Mouse (Mus musculus) yolk sac, embryonic 10.5 days (tissue): Measurements from ENCODE around the gene Sh3pxd2a.

Experiments
- DNase-seq: peaks from one replicate; pipeline ENCODE4 v3.0.0-alpha.2; 2017; ENCODE audit warnings: low spot score

Gene Sh3pxd2a

DNA sequence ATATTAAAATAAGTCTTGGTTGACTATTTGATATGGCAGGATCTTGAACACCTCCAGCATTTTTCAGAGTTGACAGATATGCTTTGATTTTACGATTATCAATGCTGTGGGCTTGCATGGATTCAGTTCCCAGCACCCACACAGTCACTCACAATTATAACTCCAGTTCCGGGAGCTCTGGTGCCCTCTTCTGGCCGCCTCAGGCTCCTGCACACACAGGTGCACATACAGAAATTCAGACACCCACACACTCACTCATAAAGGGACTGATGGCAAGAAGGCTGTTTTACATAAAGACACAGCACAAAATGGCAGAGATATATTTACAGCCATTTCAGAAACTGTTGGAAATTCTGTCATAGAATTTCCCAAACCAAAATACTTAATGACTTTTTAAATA lies 25.0 kb upstream of the Sh3pxd2a start:
- DNase-seq: no peak

DNA sequence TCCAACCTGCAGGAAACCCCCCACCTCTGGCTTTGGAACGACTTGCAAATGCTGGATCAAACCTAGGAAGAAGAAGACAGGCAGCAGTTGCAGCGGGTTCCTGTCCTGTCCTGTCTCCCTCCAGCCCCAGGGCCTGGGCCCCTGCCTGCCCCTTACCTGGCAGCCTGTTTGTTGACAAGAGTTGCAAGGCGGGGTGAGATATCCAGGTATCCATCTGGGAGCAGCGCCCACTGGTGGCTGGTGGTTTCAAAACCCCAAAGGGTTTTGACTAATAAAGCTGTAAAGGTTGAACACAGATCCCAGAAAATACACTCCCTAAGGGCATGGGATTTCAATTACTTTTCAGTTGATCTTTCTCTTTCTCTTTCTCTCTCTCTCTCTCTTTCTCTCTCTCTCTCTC lies 24.0 kb upstream of the Sh3pxd2a start:
- no peak for DNase-seq

DNA sequence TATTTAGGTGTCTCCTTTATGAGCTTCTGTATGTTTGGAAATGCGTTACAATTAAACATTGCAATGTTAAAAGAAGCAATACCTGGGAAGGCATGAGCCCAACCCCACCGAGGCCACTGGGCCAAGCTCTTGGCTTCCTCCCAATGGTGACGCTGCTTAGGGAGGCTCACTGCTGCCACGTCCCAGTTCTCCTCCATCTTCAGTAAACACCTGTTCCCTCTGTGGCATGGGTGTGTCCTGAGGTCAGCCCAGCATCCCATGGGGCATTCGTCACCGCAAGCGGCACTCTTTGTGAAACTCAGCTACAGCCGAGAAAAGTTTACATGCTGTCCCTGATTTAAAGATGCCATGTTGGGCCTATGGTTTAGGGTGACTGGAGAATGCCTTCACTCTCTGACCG lies 23.4 kb upstream of the Sh3pxd2a start:
- no peak for DNase-seq

DNA sequence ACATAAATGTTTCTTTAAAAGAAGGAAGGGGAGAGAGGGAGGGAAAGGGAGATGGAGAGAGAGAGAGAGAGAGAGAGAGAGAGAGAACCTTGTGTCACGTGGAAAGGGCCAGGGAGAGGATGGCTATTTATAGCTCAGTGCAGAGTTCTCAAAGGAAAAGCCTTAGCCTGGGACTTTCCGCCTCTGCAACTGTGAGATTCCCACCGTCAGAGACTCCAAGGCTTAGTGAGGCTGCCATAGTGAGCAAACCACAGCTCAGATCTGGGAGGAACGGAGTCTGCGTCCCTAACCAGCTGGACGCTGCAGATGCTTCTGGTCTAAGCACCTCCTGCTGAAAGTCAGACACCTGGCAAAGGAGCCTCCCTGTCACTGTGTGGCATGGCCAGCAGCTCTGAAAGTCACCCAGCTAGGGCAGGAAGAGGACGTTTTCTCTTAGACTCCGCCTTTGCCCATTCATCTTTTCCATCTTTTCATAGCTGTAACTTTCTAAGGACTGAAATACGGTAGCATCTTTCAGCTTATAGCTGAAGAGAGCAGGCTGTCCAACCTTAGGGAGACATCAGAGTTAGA lies 21.9 kb upstream of the Sh3pxd2a start:
- peak; percentile 53 for DNase-seq

DNA sequence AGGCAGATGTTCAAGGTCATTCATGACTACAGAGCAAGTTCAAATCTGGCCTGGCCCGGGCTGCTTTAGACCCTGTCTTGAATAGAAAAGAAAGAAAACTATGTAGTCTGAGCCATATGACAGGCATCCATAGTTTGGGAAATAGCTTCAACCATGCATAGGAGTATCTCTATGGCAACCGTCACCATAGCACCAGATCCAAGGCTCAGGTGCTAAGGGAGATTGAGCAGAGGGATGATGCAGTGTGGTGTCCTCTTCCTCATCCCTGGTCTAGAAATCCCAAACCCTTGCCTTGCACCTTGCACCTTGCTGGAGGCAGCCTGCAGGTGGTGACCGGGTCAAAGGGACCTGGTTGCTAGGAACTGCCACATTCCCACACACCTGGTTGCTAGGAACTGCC lies 19.9 kb upstream of the Sh3pxd2a start:
- DNase-seq: no peak

DNA sequence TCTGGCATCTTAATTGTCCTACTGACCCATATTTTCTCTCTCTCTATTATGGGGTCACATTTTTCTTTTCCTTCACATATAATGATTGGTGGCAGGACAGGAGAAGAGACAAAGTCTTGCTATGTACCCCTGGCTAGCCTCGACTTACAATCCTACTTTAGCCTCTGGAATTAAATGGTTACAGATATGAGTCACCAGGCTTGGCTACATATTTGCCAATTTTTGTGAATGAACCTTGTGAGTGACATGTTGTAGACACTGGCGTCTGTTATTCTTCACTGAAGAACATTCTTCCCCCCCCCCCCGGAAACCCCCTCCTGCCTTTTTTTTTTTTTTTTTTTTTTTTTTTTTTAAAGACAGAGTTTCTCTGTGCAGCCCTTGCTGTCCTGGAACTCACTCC lies 19.1 kb upstream of the Sh3pxd2a start:
- DNase-seq: no peak

DNA sequence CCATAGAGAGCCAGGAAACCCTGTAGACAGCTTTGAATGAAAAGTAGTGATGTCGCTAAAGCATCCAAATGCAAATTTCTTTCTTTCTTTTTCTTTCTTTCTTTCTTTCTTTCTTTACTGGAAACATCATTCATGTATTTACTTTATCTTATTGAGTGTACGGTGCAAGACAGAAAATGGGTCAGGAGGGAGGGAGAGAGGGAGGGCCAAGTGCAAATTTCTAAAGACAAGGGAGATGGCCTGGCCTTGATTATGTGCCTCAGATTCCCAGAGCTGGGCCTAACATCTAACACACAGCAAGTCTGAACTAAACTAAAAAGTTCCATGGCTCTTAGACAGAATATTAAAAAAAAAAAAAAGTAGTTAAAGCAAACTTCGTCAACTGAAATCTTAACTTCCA lies 9.3 kb upstream of the Sh3pxd2a start:
- DNase-seq: no peak

DNA sequence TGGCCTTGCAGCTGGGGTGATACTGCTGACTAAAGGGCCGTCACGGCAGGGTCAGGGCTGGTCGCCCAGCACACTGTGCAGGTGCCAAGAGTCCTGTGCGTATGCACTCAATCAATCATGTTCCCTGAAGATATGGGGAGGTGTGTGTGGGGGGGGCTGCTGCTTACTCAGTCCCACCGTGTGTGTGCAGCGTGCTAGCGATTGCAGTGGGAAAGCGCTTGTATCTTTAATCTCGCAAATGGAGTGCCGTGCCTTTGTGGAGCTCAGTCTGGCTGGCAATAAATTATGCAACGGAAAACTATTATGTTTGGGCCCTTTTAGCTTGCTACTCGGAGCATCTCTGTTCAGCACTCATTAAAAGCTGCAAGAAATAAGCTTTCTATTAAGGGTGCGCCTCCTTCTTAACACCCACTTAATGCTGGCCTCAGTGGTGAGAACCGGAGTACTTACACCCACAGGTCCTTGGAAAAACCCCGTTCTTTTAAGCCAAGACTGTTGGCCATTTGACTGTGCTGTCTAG lies 8.7 kb upstream of the Sh3pxd2a start:
- DNase-seq: no peak

DNA sequence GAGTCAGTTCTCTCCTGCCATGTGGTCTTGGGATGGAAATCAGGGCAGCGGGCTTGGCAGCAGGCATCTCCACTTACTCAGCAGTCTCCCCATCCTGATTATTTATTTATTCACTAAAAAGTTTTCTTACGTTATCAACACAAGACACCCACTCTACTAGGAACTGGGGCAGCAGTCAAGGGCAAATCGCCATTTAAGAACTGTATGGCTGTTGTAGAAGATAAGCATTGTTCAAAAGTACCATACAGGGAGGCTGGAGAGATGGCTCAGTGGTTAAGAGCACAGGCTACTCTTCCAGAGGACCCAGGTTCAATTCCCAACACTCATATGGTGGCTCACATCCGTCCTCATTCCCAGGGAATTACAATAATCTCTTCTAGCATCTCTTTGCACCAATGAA lies 7.6 kb upstream of the Sh3pxd2a start:
- no peak for DNase-seq

DNA sequence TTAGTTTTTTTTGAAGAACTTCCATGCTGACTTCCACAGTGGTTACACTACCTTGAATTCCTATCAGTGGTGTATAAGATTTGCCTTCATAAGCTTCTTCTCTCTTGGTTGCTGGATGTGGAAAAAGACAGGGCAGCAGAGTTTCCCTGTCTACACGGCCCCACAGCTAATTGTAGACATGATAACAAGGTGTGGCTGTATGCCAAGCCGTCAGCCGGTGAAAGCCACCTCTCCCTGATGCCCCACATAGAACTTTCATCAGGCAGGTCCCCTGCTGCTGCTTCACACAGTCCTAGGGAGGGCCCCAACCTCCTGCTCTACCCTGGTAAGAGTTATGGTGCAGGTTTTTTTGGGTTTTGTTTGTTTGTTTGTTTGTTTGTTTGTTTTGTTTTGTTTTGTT lies 4.5 kb upstream of the Sh3pxd2a start:
- no peak for DNase-seq

DNA sequence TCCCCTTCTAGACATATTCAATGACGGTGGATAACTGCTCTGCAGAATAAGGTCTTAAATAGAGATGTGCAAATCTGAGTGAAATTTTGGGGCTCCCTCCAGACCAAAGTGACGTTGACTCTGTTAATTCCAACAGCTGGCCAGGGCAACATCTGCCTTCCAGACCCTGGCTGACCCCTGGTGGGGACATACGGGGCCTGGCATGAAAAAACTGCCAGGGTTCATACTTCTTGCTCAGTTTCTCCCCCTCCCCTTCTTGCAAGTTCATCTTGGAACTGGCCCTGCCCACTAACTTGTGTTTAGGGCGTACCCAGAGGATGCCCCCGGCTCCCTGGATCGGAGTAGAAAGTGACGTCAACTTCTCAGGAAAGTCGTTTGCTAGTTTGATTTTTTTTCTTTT lies 2.6 kb upstream of the Sh3pxd2a start:
- DNase-seq: no peak

DNA sequence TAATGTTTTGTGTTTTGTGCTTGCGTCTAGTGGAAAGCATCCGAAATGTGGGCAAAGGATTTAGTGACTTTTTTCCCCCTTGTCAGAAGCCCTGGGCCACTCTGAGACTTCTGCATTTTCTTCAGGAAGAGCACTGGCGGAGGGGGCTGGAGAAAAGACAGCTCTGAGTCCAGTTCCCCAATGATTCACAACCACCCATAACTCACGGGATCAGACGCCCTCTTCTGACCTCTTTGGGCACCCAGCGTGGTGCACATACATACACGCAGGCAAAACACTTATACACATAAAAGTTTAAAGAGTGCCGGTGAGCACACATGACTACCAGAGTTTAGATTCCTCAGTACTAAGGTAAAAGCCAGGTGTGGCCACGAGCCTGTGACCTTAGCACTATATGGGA lies 1.3 kb upstream of the Sh3pxd2a start:
- DNase-seq: no peak

DNA sequence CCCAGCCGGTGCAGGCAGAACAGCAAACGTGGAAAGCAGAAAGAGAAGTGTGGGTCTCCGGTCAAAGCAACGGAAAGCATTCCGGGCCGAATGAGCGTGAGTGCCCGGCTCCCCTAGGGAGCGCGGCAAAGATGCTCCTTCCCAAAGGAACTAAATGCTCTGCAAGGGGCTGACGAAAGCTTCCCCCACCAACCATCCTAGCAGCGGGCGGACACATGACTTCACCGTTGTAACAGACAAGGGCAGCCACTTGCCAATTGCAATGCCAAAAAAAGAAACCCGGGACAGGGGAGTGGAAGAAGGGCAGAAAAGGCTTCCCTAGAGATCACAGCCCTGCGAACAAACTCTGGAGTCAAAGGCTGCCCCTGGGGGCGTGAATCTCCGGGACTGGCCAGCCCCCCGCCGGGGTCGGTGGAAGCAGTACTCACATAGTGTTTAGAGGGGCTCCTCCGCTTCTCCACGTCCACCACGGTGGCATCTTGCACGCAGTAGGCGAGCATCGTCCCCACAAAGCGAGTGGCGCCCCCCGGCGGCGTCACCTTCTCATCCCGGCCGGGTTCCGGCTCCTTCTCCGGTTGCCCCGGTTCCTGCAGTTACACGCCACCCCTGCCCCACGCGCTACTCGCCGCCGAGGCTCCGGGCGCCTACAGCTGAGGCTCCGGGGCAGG lies 431 bp downstream of the Sh3pxd2a start:
- peak; percentile 84 for DNase-seq

DNA sequence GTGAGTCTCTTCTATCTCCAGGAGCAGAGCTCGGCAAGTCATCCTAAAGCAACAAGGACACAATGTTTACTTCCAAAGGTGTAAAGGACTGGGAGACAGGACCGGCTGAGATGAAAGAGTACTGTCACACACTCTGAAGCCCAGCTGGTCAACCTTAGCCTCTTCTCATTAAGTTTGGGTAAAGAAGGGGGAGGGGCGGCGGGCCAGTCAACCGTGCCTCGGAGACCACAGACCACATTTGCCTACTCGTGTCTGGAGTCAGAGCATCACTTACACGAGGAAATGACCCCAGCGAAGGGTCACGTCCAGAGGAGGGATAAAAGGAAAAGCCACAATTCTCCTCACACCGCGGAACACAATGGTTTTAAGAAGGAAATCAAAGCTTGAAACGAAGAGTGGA lies 995 bp downstream of the Sh3pxd2a start:
- no peak for DNase-seq

DNA sequence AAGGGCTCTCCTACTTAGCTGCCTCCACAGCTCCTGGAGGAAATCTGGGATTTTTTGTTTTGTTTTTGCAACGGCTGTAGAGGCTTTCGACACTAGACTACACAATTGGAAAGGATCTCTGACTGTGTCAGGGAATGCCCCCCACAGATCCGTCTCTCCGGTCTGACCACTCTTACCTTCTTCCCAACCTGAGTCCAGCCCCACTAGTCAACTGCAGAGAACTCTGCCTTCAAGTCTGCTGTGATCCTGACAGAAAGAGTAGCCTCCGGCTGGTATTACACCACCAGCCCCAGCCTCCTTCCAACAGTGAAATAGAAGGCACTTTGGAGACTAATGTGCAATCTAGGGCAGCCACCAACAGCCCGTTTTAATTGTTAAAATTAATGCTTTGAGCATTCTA lies 1.5 kb downstream of the Sh3pxd2a start:
- DNase-seq: no peak

DNA sequence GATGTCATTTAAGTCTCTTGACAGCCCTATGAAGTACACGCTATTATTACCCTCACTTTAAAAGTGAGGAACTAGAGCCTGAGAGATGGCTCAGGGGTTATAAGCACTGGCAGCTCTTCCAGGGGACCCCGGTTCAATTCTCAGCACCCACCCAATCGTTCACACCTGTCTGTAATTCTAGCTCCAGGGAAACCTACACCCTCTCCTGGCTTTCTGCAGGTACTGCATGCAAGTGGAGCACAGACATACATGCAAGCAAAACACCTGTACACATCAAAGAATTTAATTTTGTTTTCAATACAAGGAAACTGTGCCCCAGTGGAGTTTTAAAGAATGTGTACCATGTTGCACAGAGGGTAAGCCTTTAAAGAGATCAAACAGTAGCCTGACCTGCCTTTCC lies 2.4 kb downstream of the Sh3pxd2a start:
- DNase-seq: no peak

DNA sequence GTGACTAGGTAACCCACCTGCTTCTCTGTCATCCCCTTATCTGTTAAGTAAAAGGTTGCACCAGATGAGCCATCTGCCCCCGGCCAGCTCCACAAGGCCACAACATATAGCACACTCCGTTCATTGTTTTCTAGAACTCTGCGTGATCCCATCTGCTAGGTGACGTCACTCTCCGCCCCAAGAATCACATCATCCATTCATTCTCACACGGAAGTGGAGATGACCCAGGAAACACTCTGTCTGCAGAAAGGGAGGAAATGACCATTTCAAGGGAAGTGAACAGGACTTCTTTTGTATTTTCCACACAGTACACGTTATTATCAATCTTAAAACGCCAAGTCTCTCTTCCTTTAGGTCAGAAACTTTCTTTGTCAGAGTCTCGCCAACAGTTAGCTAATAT lies 2.8 kb downstream of the Sh3pxd2a start:
- no peak for DNase-seq

DNA sequence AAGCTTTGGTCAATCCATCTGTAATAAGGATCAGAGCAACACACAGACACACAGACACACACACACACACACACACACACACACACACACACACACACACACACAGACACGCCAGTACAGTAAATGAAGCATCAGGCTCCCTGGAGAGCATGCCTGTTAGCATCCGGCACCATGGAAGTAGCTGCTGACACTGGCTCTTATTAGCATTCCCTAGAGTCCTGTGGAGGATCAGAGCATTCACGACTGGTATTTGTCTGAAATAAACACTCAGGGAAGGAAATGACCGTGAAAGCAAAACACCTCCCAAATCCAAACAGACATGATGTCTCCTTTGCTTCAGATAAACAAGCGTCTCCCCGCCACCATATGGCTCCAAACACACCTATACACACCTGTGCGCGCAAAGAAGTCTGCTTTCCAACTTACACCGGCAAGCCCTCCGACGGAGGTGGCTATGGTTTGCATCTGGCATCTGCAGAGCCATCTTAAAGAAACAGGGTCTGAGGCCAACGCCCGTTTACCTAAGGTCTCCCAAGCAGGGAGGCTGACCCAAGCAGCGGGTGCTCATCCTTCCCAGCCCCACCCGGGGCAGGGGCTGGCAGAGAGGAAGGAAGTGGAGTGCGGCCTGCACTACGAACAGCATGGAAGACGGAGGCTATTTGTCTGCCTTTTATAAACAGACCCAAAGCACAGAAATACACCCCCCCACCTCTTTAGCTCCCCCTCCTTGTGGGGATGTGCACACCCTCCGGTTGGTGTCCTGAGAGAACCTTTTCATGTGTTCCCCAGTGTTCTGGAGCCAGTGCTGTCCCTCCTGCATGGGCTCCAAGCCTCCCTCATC lies 3.9 kb downstream of the Sh3pxd2a start:
- DNase-seq: no peak

DNA sequence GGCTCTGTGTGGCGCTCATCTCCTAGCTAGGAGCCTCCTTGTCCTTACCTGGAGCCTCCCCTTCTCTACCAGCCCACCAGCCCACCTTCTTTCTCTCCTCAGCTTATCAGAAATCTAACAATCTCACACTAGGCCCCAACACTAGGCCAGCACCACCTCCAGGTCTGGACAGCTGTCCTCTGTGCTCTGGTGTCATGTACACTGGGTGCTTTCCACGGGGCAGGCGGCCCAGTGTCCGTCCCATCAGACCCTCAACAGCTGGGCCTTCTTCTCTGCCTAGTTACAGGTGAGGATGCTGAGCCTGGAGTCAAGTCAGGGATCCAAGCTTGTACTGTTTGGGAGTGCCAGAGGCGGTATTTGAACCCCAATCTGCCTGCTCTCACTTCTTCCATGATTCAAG lies 5.0 kb downstream of the Sh3pxd2a start:
- DNase-seq: no peak

DNA sequence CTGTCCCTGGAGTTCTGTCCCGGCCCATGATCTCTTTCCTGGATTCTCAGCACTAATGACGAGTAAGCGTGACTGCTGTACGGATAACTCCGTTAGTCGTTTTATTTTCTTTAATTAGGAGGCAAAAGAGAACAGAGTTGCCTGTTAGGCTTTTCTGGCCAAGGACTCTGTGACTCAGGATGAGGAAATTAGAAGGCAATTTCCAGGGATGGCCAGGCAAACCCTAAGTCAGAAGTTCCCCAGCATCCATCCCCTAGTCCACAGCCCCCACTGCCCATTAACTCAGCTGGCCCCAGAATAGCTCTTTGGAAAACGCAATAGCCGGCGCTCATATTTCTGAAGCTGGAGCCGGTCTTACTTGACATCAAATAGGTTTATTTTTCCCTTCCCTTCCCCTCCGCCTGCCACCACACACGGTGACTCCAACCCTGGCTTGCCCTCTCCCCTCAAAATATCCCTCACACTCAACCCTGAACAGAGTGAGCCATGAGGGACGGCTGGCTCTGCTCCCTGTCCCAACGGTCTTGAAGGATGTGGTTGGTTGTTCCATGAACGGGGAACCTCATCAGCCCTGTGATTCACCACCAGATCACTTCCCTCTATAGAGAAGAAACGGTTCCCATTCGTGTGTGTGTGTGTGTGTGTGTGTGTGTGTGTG lies 5.6 kb downstream of the Sh3pxd2a start:
- DNase-seq: no peak

DNA sequence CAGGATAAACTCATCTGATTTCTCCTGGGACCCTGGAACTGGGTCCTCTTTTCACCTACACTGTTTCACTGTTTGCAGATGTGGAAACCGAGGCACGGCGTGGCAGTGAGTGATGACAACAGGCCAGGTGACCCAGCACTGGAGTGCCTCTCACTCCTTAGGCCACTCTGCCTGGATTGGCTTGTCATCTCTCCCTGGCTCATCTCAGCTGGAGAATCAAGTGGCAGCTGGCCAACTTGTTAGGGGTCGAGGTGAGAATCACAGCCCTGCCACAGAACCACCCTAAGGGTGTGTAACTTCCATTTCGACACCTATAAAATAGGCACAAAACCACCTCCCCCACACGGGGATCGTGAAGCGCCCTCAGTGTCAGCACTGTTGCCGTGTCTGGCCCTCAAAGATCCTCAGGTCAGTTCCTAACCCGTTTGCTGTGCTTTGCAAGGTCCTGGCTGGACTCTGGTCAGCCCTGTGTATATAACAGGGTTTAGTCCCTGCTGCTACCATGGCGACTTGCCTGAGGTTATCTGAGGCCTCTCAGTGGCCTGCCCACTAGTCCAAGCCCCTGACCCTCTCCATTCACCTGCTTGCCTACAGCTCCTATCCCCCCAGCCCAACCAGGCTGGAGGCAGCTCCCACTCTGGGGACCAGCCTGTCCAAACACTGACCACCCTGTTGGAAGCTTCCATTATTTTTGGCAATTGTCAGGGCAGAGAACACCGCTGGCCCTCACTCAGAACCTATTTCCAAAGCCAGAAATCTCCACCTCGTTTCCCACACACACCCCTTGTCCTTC lies 6.3 kb downstream of the Sh3pxd2a start:
- peak; percentile 72 for DNase-seq

DNA sequence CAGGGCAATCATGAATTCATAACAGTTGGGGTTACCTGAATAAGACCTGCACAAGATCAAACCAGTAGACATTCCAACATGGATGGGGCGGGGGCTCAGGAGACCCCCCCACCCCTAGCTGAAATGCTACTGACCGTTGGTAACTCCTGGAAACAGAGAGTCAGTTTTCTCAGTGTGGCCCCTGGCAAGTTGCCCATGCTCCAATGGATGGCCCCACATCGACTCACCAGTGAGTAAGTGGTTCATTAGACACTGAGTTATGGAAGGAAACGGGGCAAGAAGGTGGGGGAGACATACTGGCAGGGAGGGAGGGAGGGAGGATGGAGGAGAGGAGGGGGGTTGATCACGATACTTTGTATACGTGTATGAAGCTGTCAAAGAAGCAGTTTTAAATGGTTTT lies 8.2 kb downstream of the Sh3pxd2a start:
- no peak for DNase-seq
